Mouse (Mus musculus): ENCODE measurements around the gene Gm19426. TPM values are rescaled to one million over a fixed set of nuclear protein-coding genes. Genes with fewer than 3 reads are reported as not detected.
A peak's percentile ranks its signal among the peaks of the same experiment; 100 is the strongest.

Gm19426 gene
- polyA plus RNA-seq, 1 experiment from 2014 or later = 4.3 TPM

- Histone ChIP-seq H3K9ac (ENCODE audit: low read depth, low read length) (no peak overlapping the region), H3K9me3 (replicated peaks; ENCODE audit: control insufficient read depth, low read length, poor library complexity, severe bottlenecking) (no peaks in the 10 kb centered on the region), H3K4me1 (ENCODE audit: control insufficient read depth, insufficient read depth, low read length) (peaks cover 12% of the 10 kb centered on the region), H3K27ac (ENCODE audit: low read length) (no peak overlapping the region), H3K27me3 (ENCODE audit: control insufficient read depth, insufficient read depth, low read depth, low read length) (no peaks in the 10 kb centered on the region), H3K36me3 (ENCODE audit: control insufficient read depth, insufficient read depth, low read length) (peaks cover 9% of the 10 kb centered on the region; the same call in 1 of the 2 replicates), H3K4me3 (ENCODE audit: low read depth, low read length) (no peak overlapping the region), H3K4me2 (ENCODE audit: low read length) (no peak overlapping the region)
- 94% methylated on average over 1 of the region's 1 CpGs for WGBS
- ATAC-seq = no peak
These were observed 38.2 kb downstream of the Gm19426 start for GRCm38 (mm10) chr2:84705295-84705694.

- Histone ChIP-seq H3K27me3 (ENCODE audit: control insufficient read depth, insufficient read depth, low read depth, low read length) (no peaks in the 10 kb centered on the region), H3K4me1 (ENCODE audit: control insufficient read depth, insufficient read depth, low read length) (peaks cover 8% of the 10 kb centered on the region), H3K9me3 (replicated peaks; ENCODE audit: control insufficient read depth, low read length, poor library complexity, severe bottlenecking) (no peaks in the 10 kb centered on the region), H3K36me3 (ENCODE audit: control insufficient read depth, insufficient read depth, low read length) (peaks cover 6% of the 10 kb centered on the region; the same call in 1 of the 2 replicates), H3K27ac (ENCODE audit: low read length) (no peak overlapping the region), H3K4me2 (ENCODE audit: low read length) (no peak overlapping the region), H3K9ac (ENCODE audit: low read depth, low read length) (no peak overlapping the region), H3K4me3 (ENCODE audit: low read depth, low read length) (no peak overlapping the region)
- 75% methylated on average over 5 of the region's 5 CpGs for WGBS
- no peak for ATAC-seq
These were observed 39.1 kb downstream of the Gm19426 start for GRCm38 (mm10) chr2:84704329-84704728.

DNA sequence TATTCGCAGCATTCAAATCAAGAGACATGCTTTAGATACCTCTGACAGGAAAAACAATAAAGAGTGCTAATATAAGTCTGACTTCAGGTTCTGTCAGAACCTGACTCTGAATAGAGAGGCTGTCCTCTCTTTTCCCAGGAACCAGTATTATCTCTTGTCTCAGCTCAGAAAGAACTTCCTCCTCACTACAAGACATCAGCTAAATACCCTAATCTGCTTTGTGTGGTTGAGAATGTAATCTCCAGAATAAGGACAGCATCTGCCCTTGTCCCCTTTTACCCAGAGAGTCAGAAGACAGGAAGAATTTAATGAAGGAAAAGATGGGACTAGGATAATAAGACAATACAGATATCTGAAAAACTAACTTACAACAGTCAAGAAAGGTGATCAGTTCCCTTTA, 40.0 kb downstream of the Gm19426 start:
- Histone ChIP-seq H3K9me3 (replicated peaks; ENCODE audit: control insufficient read depth, low read length, poor library complexity, severe bottlenecking) (no peaks in the 10 kb centered on the region), H3K4me2 (ENCODE audit: low read length) (no peak overlapping the region), H3K36me3 (ENCODE audit: control insufficient read depth, insufficient read depth, low read length) (peaks cover 6% of the 10 kb centered on the region; the same call in 1 of the 2 replicates), H3K4me3 (ENCODE audit: low read depth, low read length) (no peak overlapping the region), H3K27me3 (ENCODE audit: control insufficient read depth, insufficient read depth, low read depth, low read length) (no peaks in the 10 kb centered on the region), H3K9ac (ENCODE audit: low read depth, low read length) (no peak overlapping the region), H3K4me1 (ENCODE audit: control insufficient read depth, insufficient read depth, low read length) (peaks cover 3% of the 10 kb centered on the region; the same call in 1 of the 2 replicates), H3K27ac (ENCODE audit: low read length) (no peak overlapping the region)
- ATAC-seq = no peak
- WGBS = 100% methylated on average over 1 of the region's 1 CpGs

DNA sequence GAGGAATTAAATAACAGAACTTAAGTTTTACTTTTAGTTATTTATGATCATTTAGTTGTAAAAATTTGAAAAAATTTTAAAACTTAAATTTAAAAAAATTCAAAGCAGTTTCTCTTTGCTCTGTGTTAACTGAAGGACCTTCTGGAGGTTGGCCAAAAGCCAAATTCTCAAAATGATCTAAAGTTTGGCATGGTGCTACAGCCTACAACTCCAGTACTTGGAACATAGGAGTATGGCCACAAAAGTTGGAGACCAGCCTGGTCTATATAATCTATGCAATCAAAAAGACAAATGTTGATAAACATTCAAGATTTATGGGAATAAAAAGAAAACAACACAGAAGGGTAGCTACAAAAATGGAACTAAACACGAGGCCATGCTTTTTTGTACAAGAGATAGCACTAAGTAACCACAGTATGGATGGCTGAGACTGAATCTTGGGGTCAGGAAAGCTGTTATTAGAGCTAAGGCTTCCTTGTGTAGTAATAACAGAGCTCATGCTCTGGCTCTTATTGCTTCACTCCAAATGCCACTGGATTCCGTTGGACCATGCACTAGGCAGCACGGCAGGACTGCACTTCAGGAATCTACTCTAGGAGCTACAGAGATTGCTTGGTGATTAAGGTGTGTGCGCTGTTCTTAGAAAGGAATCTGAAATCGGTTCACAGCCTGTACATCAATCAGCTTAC, 48.3 kb downstream of the Gm19426 start:
- H3K36me3 ChIP-seq (ENCODE audit: control insufficient read depth, insufficient read depth, low read length) = peaks cover 25% of the 10 kb centered on the region
- H3K27me3 ChIP-seq (ENCODE audit: control insufficient read depth, insufficient read depth, low read depth, low read length) = no peaks in the 10 kb centered on the region
- no peaks in the 10 kb centered on the region for H3K9me3 ChIP-seq (replicated peaks; ENCODE audit: control insufficient read depth, low read length, poor library complexity, severe bottlenecking)
- no peak overlapping the region for H3K4me2 ChIP-seq (ENCODE audit: low read length)
- H3K4me3 ChIP-seq (ENCODE audit: low read depth, low read length) = no peak overlapping the region
- ATAC-seq = no peak
- no peaks in the 10 kb centered on the region for H3K4me1 ChIP-seq (ENCODE audit: control insufficient read depth, insufficient read depth, low read length)
- WGBS = 94% methylated on average over 5 of the region's 5 CpGs
- H3K9ac ChIP-seq (ENCODE audit: low read depth, low read length) = no peak overlapping the region
- H3K27ac ChIP-seq (ENCODE audit: low read length) = no peak overlapping the region

MicroRNAs encoded within 50 kb of the gene (microRNA counts, 519-probe panel; counts per million panel counts)
- 4,092 counts per million, percentile 99 among the panel's probes with 10 or more counts for microRNA mmu-miR-130a

Small RNA genes lying within 50 kb of the gene (microRNA-seq; reads per million reads assigned to microRNA genes)
- 33,086 reads per million, percentile 99 among the genes with 10 or more reads in this experiment for gene Mir130a

Other genes starting within 250 kb of the Gm19426 start
- gene Ctnnd1, start 92.9 kb downstream of the Gm19426 start, polyA plus RNA-seq (2015; fragmentation: Nextera tagmentation; extraction: Ambion mirVana) = 29.9 and 30.1 TPM in 2 replicates
- 0.26 and 0.39 TPM in 2 replicates for gene Btbd18, start 84.6 kb downstream of the Gm19426 start, polyA plus RNA-seq (2015; fragmentation: Nextera tagmentation; extraction: Ambion mirVana)
- 177 and 185 TPM in 2 replicates for gene Selenoh, start 72.9 kb downstream of the Gm19426 start, polyA plus RNA-seq (2015; fragmentation: Nextera tagmentation; extraction: Ambion mirVana)
- gene Gm28635, start 65.6 kb downstream of the Gm19426 start, polyA plus RNA-seq (2015; fragmentation: Nextera tagmentation; extraction: Ambion mirVana) = not detected in 2 replicates
- gene Med19, start 65.3 kb downstream of the Gm19426 start, polyA plus RNA-seq (2015; fragmentation: Nextera tagmentation; extraction: Ambion mirVana) = 52.3 and 53.6 TPM in 2 replicates
- 298 and 301 TPM in 2 replicates for gene Tmx2, start 64.5 kb downstream of the Gm19426 start, polyA plus RNA-seq (2015; fragmentation: Nextera tagmentation; extraction: Ambion mirVana)
- 19.5 and 21.3 TPM in 2 replicates for gene Zdhhc5, start 28.5 kb downstream of the Gm19426 start, polyA plus RNA-seq (2015; fragmentation: Nextera tagmentation; extraction: Ambion mirVana)
- 20.1 and 23.0 TPM in 2 replicates for gene Clp1, start 16.3 kb downstream of the Gm19426 start, polyA plus RNA-seq (2015; fragmentation: Nextera tagmentation; extraction: Ambion mirVana)
- 27.7 and 28.1 TPM in 2 replicates for gene Ypel4, start 9.6 kb downstream of the Gm19426 start, polyA plus RNA-seq (2015; fragmentation: Nextera tagmentation; extraction: Ambion mirVana)
- 28.3 and 29.0 TPM in 2 replicates for gene Serping1, start 31.8 kb upstream of the Gm19426 start, polyA plus RNA-seq (2015; fragmentation: Nextera tagmentation; extraction: Ambion mirVana)
- 22.9 and 23.4 TPM in 2 replicates for gene Ube2l6, start 55.2 kb upstream of the Gm19426 start, polyA plus RNA-seq (2015; fragmentation: Nextera tagmentation; extraction: Ambion mirVana)
- not detected in 2 replicates for gene Smtnl1, start 79.0 kb upstream of the Gm19426 start, polyA plus RNA-seq (2015; fragmentation: Nextera tagmentation; extraction: Ambion mirVana)
- gene Timm10, start 83.3 kb upstream of the Gm19426 start, polyA plus RNA-seq (2015; fragmentation: Nextera tagmentation; extraction: Ambion mirVana) = 69.8 and 75.2 TPM in 2 replicates
- gene Slc43a1, start 95.2 kb upstream of the Gm19426 start, polyA plus RNA-seq (2015; fragmentation: Nextera tagmentation; extraction: Ambion mirVana) = 0.73 and 0.91 TPM in 2 replicates
- gene Rtn4rl2, start 143.1 kb upstream of the Gm19426 start, polyA plus RNA-seq (2015; fragmentation: Nextera tagmentation; extraction: Ambion mirVana) = 3.9 TPM in 2 replicates
- gene Slc43a3, start 192.9 kb upstream of the Gm19426 start, polyA plus RNA-seq (2015; fragmentation: Nextera tagmentation; extraction: Ambion mirVana) = 2.8 and 3.1 TPM in 2 replicates
- gene Prg2, start 236.8 kb upstream of the Gm19426 start, polyA plus RNA-seq (2015; fragmentation: Nextera tagmentation; extraction: Ambion mirVana) = not detected in 2 replicates
- not detected in 2 replicates for gene Prg3, start 244.6 kb upstream of the Gm19426 start, polyA plus RNA-seq (2015; fragmentation: Nextera tagmentation; extraction: Ambion mirVana)